ENCODE assay signal across 24 mouse cellular contexts in genomic region chr13:97418681-97419080, GRCm38 (mm10).
"Had no signal": no experiment of that assay in that cellular context is flagged by ENCODE, and none has a peak within 500 bp of the region (broad histone marks: within the 10 kb centered on the region; RNA-seq: fewer than 3 reads in every experiment).

No protein-coding gene starts in this region.

- H3K4me1 ChIP-seq: liver, embryonic 12.5 days had no signal

- H3K27ac ChIP-seq: hindbrain, embryonic 13.5 days; hindbrain, embryonic 15.5 days; hindbrain, postnatal 0 days; kidney, embryonic 15.5 days; kidney, postnatal 0 days; limb, embryonic 12.5 days; limb, embryonic 15.5 days; liver, embryonic 12.5 days; liver, embryonic 14.5 days had no signal

- DNase-seq: gastrocnemius, postnatal 14 days; gastrocnemius, postnatal 36 days; heart, adult 18-20 months; heart, postnatal 10 days; heart, postnatal 36 days; kidney, adult 11 months; kidney, adult 2 months; kidney, adult 9 months; kidney, postnatal 14 days; kidney, postnatal 36 days; layer of hippocampus, adult 9-11 months; layer of hippocampus, postnatal 36 days; left cerebral cortex, postnatal 4 days had no signal

- H3K36me3 ChIP-seq: heart, embryonic 12.5 days; hindbrain, embryonic 13.5 days; hindbrain, embryonic 15.5 days; kidney, embryonic 15.5 days; limb, embryonic 12.5 days; limb, embryonic 15.5 days; liver, embryonic 12.5 days had no signal

- H3K9me3 ChIP-seq: heart, embryonic 12.5 days; hindbrain, embryonic 13.5 days; hindbrain, embryonic 15.5 days; kidney, embryonic 15.5 days; limb, embryonic 12.5 days; limb, embryonic 15.5 days; liver, embryonic 12.5 days had no signal

- H3K4me2 ChIP-seq: heart, embryonic 12.5 days; hindbrain, embryonic 13.5 days; hindbrain, embryonic 15.5 days; kidney, embryonic 15.5 days; limb, embryonic 12.5 days; limb, embryonic 15.5 days; liver, embryonic 12.5 days had no signal

- H3K4me3 ChIP-seq: heart, embryonic 12.5 days; hindbrain, embryonic 13.5 days; hindbrain, embryonic 15.5 days; kidney, embryonic 15.5 days; limb, embryonic 12.5 days; limb, embryonic 15.5 days; liver, embryonic 12.5 days had no signal

- H3K9ac ChIP-seq: heart, embryonic 12.5 days; hindbrain, embryonic 13.5 days; hindbrain, embryonic 15.5 days; kidney, embryonic 15.5 days; limb, embryonic 12.5 days; limb, embryonic 15.5 days; liver, embryonic 12.5 days; liver, embryonic 14.5 days had no signal

- H3K27me3 ChIP-seq: hindbrain, embryonic 13.5 days; hindbrain, embryonic 15.5 days; kidney, embryonic 15.5 days; limb, embryonic 12.5 days; limb, embryonic 15.5 days had no signal

- ATAC-seq: hindbrain, postnatal 0 days; intestine, embryonic 16.5 days; liver, embryonic 12.5 days had no signal
